Mouse (Mus musculus): Measurements from ENCODE around the gene Ccdc50. TPM values are rescaled to one million over a fixed set of nuclear protein-coding genes. Genes with fewer than 3 reads are reported as not detected.
A peak's percentile ranks its signal among the peaks of the same experiment; 100 is the strongest.

The Ccdc50 gene
- total RNA-seq, 2 experiments from 2014 or later = 59.0 to 155 TPM

DNA sequence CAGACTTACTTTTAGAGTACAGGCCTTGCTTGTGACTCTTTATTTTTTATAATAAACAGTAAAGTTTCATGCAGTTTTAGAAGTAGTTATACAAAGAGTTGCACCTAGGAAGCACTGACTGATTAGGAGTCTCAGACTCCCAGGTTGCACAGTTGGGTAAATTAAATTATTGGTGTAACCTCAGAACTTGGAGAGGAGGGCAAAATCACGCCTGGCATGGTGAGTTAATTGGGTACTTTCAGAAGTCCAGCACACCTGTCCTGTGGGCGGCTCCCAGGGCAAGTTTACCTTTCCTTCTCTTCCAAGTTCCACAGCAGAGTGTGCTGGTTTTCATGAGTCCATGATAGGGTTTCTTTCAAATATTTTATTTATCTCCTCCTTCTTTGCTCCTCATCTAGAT, 3.2 kb downstream of the Ccdc50 start:
- ATAC-seq (replicated peaks; ENCODE audit: poor library complexity, severe bottlenecking) = no peak

DNA sequence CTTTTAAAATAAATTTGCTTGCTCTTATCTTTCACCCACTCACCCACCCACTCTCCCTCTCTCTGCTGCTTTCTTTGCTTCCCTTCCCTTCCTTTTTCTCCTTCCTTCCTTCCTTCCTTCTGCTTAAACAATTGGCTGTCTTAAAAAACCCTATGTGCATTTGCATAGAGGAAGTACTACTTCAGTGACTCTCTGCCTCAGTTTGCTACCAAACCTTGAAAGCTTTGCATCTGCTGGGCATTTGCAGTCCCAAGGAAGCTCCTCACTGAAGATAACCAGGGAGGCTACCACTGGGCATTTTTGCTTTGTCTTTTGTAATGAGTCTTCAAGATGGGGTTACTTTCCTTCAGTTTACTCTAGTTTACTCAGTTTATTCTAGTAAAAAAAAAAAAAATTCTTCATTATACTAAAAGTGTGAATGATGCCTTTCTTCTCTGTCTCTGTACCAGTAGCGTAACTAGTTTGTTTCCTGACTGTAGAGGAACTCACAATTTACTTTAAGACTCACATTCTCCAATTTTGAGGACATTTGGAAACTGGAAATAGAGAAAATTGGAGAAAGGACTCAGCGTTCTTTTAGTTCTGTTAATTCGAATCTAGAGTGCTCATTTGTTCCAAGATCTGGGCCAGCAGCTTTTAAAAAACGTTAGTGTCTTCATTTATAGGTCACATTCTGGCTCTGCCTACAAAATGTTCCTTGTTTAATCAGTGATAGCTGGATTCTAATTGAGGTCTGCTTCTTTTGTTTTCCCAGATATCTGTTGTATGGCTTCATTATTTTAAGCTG, 6.8 kb downstream of the Ccdc50 start:
- ATAC-seq (replicated peaks; ENCODE audit: poor library complexity, severe bottlenecking) = no peak

DNA sequence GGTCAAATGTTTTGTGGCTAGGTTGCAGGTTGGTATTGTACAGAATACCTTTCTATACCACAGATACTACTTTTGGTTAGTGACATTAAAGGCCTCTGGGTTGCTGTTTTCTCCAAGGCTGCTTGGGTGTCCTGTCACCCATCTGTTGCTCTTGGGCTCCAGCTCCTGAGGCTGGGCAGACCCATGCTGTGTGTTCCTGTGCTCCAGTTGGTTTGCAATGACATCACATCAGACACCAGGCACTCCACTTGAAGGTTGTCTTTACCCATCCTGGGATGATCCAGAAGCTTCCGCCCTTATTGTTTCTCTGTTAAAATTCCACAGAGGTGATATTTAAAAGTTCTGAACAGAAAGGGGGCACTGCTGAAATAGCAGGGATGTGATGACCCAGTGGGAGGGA, 8.3 kb downstream of the Ccdc50 start:
- no peak for ATAC-seq (replicated peaks; ENCODE audit: poor library complexity, severe bottlenecking)

DNA sequence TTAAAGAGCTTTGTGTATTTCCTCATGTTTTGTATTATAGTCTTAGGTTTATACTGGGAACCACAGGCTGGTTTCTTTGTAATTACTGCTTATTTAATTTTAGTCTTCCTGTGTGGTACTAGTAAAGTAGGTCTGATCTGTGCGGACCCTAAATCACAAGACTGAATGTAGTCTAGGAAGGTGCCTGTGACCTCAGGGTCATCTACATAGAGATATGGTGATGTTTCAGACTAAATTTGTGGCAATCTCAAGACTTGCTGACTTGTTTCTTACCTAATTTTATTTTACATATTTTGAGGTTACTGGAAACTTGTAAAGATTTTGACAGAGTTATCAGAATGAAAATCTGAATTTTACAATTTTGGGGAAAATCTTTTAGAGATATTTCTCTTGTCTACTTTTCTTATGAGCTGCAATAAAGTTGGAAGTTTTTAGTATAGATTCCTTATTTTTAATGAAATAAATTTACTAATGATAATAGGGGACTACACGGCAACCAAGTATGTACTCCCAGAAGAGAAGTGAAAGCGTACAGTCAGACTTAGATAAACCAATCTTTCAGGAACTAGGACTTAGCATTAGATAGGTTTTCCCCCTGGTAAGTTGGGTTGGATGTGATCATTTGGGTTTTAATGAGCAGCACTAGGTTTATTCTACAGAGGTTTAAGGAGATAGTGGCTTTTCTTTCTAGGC, 10.5 kb downstream of the Ccdc50 start:
- ATAC-seq (replicated peaks; ENCODE audit: poor library complexity, severe bottlenecking) = peak; percentile 69

GRCm38 (mm10) chr16:27399719-27400253, 11.1 kb downstream of the Ccdc50 start:
- ATAC-seq (replicated peaks; ENCODE audit: poor library complexity, severe bottlenecking) = no peak

- ATAC-seq (replicated peaks; ENCODE audit: poor library complexity, severe bottlenecking) = no peak
Observed at GRCm38 (mm10) chr16:27401579-27401978, 12.9 kb downstream of the Ccdc50 start.

GRCm38 (mm10) chr16:27404107-27404506, 15.4 kb downstream of the Ccdc50 start:
- no peak for ATAC-seq (replicated peaks; ENCODE audit: poor library complexity, severe bottlenecking)

- no peak for ATAC-seq (replicated peaks; ENCODE audit: poor library complexity, severe bottlenecking)
Observed at GRCm38 (mm10) chr16:27416937-27417584, 28.4 kb downstream of the Ccdc50 start.

DNA sequence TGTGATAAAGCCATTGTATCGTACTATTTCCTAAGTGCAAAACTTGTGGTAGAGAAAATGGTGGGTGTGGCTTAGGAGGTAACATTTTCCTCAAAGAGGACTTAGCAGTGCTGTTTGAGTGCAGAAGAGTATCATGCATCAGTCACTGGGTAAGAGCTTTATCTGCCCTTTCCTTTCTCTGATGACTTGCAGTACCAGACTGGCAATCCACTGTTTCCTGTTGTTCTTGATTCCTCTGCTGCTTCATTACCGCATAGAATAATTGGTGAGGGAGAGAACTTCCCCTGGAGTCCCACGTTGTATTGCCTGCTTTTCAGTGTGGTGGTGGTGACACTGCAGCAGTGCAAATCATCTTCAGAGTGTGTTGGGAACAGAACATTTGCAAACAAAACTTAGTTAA, 29.0 kb downstream of the Ccdc50 start:
- 0 out of 2 replicates have a peak, but pooled peaks have one; percentile 12 for ATAC-seq (replicated peaks; ENCODE audit: poor library complexity, severe bottlenecking)

- ATAC-seq (replicated peaks; ENCODE audit: poor library complexity, severe bottlenecking) = no peak
Observed at GRCm38 (mm10) chr16:27420982-27421381, 32.3 kb downstream of the Ccdc50 start.

- ATAC-seq (replicated peaks; ENCODE audit: poor library complexity, severe bottlenecking) = no peak
Observed at GRCm38 (mm10) chr16:27435034-27435433, 46.4 kb downstream of the Ccdc50 start.

- ATAC-seq (replicated peaks; ENCODE audit: poor library complexity, severe bottlenecking) = no peak; the same call in 1 of the 2 replicates
Observed at GRCm38 (mm10) chr16:27443941-27444340, 55.3 kb downstream of the Ccdc50 start.

DNA sequence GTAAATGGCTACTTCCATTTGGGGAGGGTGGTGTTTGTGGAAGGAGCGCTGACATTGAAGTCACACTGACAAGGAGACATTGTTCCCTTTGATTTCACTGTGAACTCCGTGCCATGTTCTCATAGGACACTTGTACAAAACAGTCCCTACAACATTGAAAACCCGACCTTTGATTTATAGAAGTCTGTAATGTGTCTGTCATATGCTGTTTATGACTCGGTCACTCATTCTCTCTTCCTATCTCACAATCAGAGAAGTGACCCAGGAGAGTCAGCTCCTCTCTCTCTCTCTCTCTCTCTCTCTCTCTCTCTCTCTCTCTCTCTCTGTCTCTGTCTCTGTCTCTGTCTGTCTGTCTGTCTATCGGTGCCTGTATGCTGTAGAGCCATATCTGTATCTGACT, 60.7 kb downstream of the Ccdc50 start:
- no peak for ATAC-seq (replicated peaks; ENCODE audit: poor library complexity, severe bottlenecking)

DNA sequence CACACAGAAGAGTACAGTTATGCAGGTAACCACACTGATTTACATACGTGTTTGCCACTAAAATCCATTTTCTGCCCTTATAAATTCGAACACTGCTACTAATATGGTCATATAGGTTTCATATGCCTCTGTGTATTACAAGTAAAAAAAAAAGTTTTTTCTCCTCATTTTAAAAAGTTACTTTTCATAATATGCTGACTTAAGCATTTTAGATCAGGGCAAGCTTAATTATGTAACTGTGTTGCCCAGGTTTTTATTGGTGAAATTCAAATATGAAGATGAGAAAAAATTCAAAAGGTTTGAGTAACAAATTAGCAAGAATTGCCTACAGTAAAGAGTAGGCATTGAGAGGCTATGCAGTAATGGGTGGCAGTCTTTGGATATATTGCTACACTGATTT, 62.0 kb downstream of the Ccdc50 start:
- no peak for ATAC-seq (replicated peaks; ENCODE audit: poor library complexity, severe bottlenecking)

DNA sequence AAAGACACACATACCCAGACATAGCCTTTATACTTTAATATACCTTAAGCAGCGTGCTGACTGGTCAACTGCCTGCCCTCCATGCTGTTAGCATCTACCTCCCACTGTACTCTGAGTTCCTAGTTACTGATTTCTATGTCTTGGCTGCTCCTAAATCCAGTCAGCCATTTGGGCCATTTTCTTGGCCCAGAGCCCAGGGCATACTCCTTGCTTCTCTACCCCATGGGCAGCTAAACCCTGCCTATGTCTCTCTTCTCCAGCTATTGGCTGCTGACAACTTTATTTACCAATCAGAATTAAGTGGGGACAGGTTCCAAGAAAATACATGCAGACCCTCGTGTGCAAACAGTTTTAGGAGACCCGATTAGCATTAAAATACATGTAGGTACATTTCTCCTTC, 64.7 kb downstream of the Ccdc50 start:
- ATAC-seq (replicated peaks; ENCODE audit: poor library complexity, severe bottlenecking) = no peak

GRCm38 (mm10) chr16:27453823-27454222, 65.2 kb downstream of the Ccdc50 start:
- ATAC-seq (replicated peaks; ENCODE audit: poor library complexity, severe bottlenecking) = no peak

- ATAC-seq (replicated peaks; ENCODE audit: poor library complexity, severe bottlenecking) = peak; percentile 95
Observed at GRCm38 (mm10) chr16:27457273-27457672, 68.6 kb downstream of the Ccdc50 start.

- ATAC-seq (replicated peaks; ENCODE audit: poor library complexity, severe bottlenecking) = no peak; the same call in 1 of the 2 replicates
Observed at GRCm38 (mm10) chr16:27468731-27469130, 80.1 kb downstream of the Ccdc50 start.

DNA sequence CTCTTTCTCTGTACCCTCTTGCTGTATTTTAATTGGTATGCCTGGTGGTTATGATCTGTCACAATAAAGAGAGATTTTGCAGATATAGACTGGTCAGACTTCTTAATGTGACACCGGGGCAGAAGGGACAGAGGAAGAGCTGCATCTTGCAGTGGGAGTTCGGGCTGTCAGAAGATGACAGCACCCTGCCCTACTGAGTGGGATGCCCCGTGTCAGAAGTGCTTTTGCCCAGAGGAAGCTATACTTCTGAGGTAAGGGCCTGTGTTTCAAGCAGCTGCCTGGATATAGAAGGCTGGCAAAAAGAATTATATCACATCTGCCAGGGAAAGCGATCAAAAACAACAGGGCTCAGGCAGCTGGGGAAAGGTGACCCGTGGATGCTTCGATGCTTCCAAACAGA, 82.7 kb downstream of the Ccdc50 start:
- ATAC-seq (replicated peaks; ENCODE audit: poor library complexity, severe bottlenecking) = no peak

DNA sequence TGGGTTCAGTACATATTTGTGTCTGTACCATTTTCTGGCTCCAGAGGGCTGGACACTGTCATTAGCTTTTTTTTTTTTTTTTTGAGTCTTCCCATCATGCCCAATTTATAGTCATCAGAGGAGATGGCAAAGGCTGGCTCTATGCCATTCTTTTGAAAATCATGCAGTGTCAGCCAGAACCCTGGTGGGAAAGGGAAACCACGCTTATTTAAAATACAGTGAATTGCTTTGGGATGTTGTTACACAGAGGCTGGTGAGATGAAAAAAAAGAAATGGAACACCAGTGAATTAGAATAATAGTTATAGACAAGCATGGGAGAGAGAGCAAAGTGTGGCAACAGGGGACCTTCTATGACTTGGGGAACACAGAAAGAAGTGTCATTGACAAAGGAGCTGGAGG, 95.2 kb downstream of the Ccdc50 start:
- ATAC-seq (replicated peaks; ENCODE audit: poor library complexity, severe bottlenecking) = no peak
